Mouse (Mus musculus): ENCODE results near the gene Rrm1.
"Not testable (repeated sequence)": the region's sequence is repeated elsewhere in the genome, so short reads cannot be mapped to it uniquely, and the experiment has no call there.

Rrm1 gene

DNA sequence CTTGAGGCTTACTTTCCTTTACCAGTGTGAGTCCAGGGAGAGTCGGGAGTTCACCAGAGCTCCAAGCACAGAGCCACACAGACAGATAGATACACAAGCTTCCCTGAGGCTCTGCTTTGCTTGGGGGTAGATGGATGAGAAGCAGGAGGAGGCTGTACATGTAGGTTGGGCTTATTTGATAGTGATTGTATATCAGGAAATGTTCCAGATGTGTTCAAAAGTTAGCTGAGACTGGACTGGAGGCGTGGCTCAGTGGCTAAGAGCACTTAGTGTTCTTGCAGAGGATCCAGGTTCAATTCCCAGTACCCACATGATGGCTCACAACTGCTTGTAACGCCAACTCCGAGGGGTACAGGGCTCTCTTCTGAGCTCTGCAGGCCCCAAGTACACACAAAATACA is 36.9 kb downstream of the Rrm1 start:
- DNase-seq (ENCODE audit: low read depth): no peak

DNA sequence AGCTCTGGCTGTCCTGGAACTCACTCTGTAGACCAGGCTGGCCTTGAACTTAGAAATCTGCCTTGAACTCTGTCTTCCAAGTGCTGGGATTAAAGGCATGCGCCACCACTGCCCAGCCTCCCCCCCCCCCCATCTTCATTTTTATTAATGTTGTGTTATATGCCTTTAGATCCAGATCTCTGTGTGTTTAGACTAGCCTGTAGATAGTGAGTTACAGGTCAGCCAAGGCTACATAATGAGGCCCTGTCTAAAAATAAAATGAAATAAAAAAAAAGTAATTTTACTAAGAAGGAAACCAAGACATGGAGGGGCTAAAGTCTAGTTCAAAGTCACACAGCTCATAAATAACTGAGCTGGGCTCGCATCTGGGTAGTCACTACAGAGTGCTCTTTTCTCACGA is 37.4 kb downstream of the Rrm1 start:
- DNase-seq (ENCODE audit: low read depth): no peak

DNA sequence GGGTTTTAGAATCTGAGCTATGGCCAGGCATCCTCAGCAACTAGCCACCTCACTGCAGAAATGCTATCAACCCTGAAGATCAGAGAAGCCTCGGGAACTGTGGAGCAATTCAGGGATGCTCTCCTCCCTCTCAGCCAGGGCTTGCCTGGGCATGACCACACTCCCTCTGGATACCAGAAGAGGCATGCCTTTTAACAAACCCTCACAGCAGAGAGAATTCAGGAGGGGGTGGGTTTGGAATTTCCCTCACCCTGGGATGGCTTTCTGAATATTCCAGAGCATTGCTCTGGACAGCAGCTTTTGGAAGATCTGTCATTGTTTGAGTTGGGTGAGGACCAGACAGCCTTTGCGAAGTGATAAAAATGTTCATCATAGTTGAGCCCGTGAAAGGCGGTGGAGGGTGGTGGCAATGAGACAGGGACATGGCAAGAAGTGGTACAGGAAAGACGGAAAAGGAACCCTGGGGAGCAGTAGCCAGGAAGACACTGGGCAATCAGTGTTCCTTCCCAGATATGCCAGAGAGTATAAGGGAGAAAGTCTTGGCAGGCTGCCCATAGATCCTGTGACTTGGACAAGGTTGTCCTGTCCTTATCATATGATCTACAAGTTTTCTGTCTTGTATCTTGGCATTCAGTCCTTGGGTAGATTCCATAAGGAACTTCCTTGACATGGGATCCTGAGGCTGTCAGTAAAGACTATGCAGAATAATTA is 38.0 kb downstream of the Rrm1 start:
- DNase-seq (ENCODE audit: low read depth): no peak

DNA sequence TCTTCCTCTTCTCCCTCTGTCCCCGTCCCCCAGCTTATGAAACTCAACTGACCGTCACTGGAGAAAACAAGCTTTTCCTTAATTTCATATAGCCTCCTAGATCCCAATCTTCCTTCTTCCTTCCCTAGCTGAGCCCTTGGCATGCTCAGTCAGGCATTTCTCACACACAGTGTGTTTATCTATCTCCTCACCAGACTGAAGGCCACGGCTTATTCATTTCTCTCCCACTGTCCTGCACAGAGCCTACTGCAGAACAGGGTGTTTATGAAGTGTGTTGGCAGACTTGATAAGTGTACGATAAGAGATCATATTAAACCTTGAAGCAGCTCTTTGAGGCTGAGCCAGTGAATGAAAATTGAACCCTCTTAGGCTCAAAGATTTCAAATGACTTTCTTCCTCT is 39.3 kb downstream of the Rrm1 start:
- DNase-seq (ENCODE audit: low read depth): no peak

DNA sequence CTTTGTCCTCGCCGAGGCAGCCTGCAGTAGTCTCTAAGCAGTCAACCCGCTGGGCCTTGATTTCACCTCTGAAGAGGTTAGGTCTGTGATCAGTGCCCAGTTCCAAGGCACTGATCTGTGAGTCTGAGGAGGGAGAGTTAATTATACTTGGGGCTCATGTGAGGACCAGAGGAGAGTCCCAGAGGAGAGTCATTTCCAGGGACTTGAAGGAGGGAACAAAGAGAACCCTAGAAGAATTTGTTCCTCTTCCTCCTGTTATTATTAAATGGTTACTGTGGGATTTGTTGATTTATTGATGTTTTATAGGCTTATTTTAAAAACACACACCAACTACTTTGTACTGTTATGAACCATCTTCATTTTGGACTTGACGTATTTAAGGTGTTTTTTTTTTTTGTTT is 40.1 kb downstream of the Rrm1 start, which contains the start of gene Olfr543:
Gene Olfr543 (minus strand): TSS at position 101 of the 400 bp plus-strand sequence.
- DNase-seq (ENCODE audit: low read depth): no peak

DNA sequence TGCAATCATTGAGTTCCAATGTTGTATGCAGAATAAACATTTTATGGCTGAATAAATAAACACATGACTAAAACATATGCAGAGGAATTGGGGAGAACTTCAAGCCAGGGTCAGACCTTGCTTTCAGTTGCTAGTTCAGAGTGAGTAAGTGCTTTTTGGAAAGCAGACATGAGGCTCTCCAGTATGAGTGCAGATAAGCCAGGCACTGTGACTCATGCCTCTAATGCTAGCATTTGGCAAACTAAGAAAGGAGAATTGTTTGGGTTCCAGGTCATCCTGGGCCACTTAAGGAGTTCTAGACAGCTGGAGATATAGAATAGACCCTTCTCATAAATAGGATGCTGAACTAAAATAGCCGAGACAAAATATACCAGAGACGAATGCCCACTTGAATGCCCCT is 42.2 kb downstream of the Rrm1 start:
- DNase-seq (ENCODE audit: low read depth): no peak

DNA sequence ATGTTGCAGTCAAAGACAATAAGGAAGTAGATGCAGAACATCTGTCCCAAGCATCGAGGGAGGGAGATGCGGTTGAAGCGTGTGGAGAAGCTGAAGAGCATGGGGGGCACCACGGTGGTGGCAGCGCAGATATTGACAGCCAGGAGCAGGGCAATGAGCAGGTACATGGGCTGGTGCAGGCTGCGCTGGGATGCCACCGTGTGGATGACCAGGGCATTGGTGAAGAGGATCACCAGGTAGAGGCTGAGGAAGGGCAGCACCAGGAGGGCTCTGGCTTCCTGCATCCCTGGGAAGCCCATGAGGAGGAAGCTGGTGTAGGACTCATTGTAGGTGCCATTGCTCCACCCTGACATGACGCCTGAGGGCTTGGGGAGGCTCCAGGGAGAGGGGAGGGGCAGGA is 43.3 kb downstream of the Rrm1 start:
- not testable (repeated sequence) for DNase-seq (ENCODE audit: low read depth)

DNA sequence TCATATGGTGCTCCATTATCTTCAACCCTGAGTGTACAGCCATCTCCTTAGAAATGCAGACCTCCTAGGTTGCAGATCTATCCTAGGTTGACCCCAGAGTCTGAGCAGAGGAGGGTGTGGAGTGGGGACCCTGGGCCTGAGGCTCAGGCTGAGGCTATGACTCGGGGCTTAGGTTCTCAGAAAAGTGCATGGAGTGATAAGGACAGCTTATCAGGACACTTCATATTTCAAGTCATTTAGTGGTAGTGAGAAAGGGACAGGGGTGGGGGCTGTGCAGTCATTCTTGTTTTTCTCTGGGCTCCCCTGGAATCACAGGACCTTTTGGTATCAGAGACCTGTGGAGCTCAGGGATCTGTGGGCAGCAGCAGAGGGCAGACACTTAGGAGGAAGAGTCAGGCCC is 44.6 kb downstream of the Rrm1 start:
- DNase-seq (ENCODE audit: low read depth): no peak

DNA sequence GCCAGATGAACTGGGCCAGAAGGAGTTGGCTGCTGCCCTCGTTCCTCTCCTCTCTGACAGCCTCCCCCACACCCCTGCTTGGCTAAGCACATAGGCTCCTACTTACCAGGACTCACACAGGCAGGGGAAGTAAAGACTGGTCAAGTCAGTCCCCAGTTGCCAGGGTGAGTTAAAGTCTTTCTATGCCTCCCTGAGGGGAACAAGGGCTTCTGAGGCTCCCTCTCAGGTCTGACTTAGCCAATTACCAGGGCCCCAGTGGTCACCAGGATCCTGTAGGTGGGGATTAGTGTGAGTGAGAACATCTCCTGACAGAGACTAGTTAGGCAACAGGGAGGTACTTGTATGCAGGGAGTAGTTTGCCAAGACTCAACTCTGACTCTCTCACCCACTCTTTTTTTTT is 46.7 kb downstream of the Rrm1 start, which contains the start of gene Olfr544:
Gene Olfr544 (minus strand): TSS at position 153 of the 400 bp plus-strand sequence.
- DNase-seq (ENCODE audit: low read depth): no peak

DNA sequence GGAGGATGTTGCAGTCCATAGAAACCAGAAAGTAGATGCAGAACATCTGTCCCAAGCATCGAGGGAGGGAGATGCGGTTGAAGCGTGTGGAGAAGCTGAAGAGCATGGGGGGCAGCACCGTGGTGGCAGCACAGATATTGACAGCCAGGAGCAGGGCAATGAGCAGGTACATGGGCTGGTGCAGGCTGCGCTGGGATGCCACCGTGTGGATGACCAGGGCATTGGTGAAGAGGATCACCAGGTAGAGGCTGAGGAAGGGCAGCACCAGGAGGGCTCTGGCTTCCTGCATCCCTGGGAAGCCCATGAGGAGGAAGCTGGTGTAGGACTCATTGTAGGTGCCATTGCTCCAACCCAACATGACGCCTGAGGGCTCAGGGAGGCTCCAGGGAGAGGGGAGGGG is 52.9 kb downstream of the Rrm1 start:
- not testable (repeated sequence) for DNase-seq (ENCODE audit: low read depth)

DNA sequence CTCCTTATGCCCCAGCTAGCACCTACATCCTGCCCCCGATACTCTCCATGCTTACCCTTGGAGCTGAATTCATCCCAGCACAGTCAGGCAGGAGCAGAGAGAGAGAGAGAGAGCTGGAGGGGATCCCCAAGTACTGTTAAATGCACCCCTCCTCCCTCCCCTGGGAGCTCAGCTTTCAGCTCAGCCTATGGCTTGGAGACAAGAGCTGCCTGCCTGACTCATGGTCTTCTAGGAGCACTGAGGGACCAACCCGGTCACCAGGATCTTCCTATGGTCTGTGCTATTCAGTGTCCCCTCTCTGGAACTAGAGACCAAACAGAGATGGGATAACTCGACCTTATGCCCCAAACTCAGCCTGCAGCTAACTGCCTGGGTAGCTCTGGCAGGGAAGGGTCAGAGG is 58.0 kb downstream of the Rrm1 start, which contains the start of gene Olfr545:
Gene Olfr545 (minus strand): TSS at position 101 of the 400 bp plus-strand sequence.
- no peak for DNase-seq (ENCODE audit: low read depth)

DNA sequence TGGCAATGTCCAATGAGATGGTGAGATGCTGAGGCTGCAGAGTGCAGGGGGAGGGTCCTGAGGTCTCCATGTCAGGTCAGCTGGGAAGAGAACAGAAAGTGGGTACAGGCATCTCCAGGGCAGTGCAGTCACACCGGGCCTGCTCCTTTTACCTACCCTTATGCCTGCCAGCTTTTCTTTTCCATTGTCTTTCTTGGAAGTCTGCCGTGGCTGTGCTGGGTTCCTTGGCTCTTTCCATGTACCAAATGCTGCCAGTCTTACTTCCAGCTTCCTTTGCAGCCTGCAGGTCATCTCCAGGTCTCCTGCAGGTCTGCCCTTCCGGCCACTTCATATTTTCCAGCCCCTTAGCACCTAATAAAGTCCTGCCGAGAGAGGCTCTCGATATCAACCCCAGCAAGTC is 60.5 kb downstream of the Rrm1 start:
- no peak for DNase-seq (ENCODE audit: low read depth)

DNA sequence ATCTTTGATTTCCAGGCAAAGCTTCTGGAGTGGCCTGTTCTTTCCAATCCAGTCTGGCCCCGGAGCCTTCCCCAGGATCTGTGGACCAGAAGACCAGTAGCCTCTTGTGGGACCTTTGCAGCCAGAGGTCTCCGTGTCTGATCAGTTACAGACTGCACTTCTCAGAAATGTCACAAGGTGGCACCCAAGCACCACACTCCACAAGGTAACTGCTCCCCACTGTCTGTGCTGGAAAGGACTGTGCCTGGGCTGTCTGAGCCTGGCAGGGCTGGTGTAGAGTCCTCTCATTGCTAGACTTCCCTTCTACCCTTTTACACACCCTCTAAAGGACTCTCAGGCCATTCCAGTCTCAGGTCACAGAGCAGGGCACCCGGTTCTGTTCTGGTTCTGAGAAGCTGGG is 65.4 kb downstream of the Rrm1 start:
- DNase-seq (ENCODE audit: low read depth): peak; percentile 76

DNA sequence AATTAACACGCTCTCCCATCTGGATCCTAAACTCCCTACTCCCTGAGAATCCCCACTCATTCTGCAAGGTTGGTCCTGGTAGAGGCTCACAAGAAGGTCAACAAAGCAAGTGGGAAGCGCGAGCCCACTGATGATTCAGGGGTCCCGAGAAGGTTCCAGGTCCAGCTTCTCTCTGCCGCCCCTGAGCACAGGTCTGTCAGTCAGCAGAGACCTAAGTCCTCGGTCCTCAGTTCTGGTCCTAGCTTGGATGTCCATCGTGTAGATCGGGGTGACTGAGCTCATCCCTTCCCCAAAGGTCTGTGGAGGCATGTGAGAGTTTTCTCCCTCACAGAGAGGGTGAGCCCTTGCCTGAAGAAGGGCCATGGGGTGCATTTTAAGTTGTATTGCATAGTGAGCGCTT is 66.6 kb downstream of the Rrm1 start:
- no peak for DNase-seq (ENCODE audit: low read depth)

DNA sequence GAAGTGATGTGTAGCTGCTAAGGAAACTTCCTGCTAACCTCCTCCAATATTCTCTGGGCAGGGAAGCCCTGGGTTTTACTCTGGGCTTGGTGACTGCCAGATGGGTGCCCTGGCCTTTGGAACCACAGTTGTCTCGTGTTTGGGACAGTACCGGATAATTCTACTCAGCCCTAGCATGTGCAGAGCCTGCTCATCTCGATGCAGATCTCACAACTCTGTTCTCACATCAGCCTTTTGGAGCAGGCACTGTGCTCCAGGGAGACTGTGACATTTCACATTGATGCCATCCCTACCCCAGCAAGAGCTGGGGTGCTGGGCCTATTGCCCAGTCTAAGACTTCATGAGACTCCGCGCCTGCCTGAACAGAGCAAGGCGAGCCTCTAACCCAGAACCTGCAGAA is 67.2 kb downstream of the Rrm1 start:
- no peak for DNase-seq (ENCODE audit: low read depth)

DNA sequence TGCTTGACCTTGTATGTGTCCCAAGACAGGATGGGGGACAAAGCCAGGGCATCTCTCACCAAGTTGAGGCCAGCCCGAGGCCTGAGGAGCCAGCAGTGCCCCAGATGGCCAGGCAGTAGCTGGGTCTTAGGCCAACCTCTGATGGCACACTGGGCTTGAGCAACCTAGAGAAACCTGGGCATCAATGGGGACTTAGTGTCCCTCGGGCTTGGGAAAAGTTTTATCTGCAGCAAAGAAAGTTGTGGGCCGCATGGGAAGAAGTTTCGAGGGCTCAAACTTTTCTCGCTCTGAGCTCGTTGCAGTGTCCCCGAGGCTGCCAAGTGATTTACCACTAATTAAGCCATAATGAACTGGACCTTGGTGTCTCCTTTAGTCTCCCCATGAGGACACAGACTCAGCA is 68.2 kb downstream of the Rrm1 start:
- no peak for DNase-seq (ENCODE audit: low read depth)

DNA sequence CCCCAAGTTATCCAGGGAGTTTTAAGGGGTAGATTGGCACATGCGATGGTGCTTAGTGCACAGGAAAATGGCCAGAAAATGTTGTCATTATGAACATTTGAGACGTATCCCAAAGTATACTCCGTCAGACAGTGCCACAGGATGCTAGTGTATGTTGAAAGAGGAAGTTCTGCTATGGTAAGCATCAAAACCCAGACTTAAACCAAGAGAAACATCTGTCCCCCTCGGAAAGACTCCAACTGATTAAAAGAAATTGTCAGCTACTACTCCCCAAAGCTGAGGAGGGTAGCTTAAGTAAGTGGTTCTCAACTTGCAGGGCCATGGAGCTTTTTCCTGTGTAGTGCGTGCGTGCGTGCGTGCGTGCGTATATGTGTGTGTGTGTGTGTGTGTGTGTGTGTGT is 70.4 kb downstream of the Rrm1 start:
- DNase-seq (ENCODE audit: low read depth): no peak

DNA sequence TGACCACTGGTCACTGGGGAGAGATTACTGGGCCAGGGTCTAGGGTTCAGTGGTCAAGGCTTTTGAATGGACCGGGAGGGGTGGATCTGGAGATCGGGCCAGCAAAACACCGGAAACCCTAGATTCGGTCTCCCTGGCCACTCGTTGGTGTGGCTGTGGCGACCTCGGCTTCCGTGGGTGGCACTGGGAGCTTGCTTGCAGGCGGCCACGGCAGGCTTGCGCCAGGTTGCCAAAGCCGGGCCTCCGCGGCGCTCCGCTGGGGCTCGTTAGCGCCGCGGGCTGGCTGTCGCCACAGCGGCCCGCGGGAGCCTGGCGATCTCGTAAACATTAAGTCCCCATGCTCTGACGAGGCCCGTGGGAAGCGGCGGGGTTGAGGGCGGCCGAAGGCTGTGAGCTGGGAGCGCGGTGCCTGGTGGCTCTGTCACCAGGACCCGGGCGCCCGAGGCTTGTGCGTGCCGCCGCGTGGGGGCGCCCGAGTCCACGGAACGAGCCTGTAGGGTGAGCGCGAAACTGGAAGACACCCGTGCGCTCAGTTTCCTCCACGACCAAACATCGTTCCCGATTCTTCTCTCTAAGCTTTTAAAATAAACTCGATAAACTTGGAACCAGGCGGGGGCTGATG is 71.4 kb downstream of the Rrm1 start:
- peak; percentile 83 for DNase-seq (ENCODE audit: low read depth)

DNA sequence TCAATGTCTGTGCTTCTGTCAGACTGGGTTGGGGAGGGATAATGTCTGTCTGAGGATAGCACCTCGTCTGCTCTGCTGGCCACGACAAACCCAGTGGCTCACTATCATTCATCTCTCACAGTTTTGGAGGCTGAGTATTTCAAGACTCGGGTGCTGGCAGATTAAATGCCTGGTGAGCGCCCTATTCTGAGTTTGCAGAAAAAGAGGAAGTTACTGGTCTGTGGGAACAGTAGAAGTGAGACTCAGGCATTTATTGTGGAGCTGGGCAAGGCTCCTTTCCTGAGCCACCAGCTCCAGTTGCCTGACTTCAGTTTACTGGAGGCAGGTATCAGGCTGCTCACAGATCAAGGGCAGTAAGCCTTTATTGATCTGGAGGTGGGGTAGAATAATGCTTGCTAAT is 72.6 kb downstream of the Rrm1 start:
- no peak for DNase-seq (ENCODE audit: low read depth)

DNA sequence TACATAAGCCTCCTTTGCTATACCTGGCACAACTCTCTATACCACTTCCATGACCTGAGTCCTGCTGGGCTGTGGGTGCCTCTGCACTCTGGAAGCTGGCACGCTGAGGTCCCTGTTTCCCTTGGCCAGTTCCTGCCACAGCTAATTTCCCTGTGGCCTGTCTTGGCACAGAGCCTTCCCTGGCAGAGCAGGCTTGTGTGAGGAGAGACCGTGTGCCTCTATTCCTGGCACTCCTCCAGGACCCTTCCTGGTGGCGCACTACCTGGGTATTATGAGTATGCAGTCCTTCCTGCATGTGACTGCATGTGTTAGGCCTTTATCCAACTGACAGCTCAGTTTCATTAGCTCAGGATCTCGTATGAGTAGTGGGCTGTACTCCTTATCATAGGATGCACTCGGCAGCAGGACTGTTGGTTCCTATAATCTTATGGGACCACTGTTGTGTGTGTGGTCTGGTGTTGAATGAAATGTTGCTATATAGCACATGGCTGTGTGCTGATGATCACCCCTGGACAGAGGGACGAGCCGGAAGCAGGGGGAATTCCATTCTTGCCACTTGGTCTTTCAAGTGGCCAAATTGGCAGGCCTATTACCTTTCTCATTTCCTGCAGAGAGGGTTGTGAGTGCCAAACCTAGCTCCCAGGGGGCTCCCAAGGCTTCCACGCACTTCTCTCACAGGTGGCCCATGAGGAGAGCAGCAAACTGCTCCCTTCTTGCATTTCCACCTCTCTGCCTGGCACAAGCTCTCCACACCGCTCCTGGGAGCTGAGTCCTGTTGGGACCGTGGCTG is 75.0 kb downstream of the Rrm1 start:
- DNase-seq (ENCODE audit: low read depth): no peak

DNA sequence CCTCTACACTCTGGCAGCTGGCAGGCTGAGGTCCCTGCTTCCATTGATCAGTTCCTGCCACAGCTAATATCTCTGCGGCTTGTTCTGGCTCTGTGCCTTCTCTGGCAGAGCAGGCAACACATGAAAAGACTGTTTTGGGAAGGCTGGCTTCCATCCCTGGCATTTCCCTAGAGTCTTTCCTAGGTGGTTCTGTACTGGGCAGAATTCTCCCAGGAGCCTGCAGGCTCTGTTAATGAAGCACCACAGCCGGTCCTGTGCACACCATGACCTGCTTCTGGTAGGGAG is 75.5 kb downstream of the Rrm1 start:
- no peak for DNase-seq (ENCODE audit: low read depth)

Data from naive thymus-derived CD4-positive, alpha-beta T cell, adult 2 months (primary cell).